Mouse (Mus musculus): Measurements from ENCODE around the gene Adam26a.
"Not testable (repeated sequence)": the region's sequence is repeated elsewhere in the genome, so short reads cannot be mapped to it uniquely, and the experiment has no call there.

Adam26a gene

GRCm38 (mm10) chr8:43576607-43577006 lies at the start of gene Adam26a:
Gene Adam26a, minus strand, starts transcription at chr8:43576707.
- not testable (repeated sequence) for DNase-seq

GRCm38 (mm10) chr8:43616046-43616445 lies 39.5 kb upstream of the Adam26a start:
- no peak for DNase-seq

- not testable (repeated sequence) for DNase-seq
Observed at GRCm38 (mm10) chr8:43603657-43604056, 27.1 kb upstream of the Adam26a start.

GRCm38 (mm10) chr8:43603166-43603565 lies 26.7 kb upstream of the Adam26a start:
- not testable (repeated sequence) for DNase-seq

GRCm38 (mm10) chr8:43528006-43528405 lies 48.5 kb downstream of the Adam26a start, which contains the start of gene Adam26b:
Gene Adam26b, minus strand, starts transcription at chr8:43528106.
- not testable (repeated sequence) for DNase-seq

Data from kidney, postnatal 4 days (tissue).